Mouse (Mus musculus) heart, postnatal 25 days (tissue): ENCODE results near the gene Olfr716. TPM values are rescaled to one million over a fixed set of nuclear protein-coding genes. Genes with fewer than 3 reads are reported as not detected.
"Not testable (repeated sequence)": the region's sequence is repeated elsewhere in the genome, so short reads cannot be mapped to it uniquely, and the experiment has no call there.

Experiments
- DNase-seq: peaks from one replicate; pipeline ENCODE4 v3.0.0; 2022; ENCODE audit warnings: low spot score
- intact Hi-C: fragments of 180-260 bp; cut with DNase I; formaldehyde crosslinking; loops from one replicate; pipeline ENCODE4 v1.15.1; 2025
- total RNA-seq, 2 experiments: library from RNA; stranded (reverse); gene quantifications; 2 replicates each; pipeline ENCODE4 v1.2.3; 2021

Olfr716 gene
- total RNA-seq = not detected

DNA sequence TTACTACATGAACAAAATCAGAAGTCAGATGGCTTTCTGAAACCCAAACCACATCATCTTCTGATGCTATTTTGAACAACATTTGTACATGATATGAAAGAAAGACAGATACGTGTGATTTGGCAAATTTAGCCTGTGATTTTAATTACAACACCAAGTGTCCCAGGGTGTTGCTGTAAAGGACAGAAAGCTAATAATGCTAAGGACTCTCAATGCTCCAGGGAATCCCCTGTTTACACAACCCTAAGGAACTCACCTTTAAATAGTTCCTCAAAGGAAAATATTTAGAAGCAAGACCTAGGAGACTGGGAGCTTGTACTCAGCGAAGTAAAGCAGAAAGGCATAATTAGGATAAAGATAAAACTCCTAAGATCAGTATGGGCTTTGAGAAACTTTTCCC lies at the start of gene Olfr716:
Olfr716 (plus strand) TSS at position 301 of the 400 bp plus-strand sequence.
- intact Hi-C loops, DNase-seq: not testable (repeated sequence)

DNA sequence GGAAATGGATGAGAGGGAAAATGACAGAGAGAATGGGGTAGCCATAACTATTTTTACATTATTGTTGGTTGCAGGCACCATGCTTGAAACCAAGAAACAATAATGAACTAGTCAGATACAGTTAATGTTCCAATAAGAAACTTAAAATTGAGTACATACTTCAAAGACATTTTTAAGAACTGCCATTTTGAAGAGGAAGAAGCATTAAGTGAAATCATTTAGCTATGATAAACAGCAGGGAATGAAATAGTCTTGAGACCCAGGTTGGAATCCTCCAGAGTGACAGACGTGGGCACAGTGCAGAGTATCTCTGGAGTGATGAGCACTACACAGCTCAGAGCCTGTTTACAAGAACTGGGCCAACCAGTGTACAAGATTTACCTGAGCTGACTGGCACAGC lies 45.2 kb upstream of the Olfr716 start, which contains the start of gene Olfr17:
Olfr17 (plus strand) TSS at position 301 of the 400 bp plus-strand sequence.
- intact Hi-C loops = no loop called here
- no peak for DNase-seq

DNA sequence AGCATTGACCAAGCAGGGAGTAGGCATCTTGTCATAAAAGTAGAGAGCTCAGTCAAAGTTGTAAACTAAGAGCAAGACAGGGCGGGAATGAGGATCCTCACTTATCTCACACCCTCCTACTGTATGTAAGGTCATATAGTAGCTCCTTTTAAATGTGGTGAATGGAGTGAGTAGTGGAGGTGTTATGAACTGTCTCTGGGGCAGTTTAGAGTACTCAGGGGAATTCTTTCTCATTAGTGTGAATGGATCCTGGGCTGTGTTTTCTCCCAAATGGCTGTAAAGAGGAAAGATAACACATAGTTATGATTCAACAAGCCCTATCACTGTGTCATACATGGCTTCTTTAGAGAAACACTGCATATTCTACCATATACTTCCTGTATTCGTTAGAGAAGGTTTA lies 27.9 kb upstream of the Olfr716 start, which contains the start of gene Olfr715b:
Olfr715b (minus strand) TSS at position 101 of the 400 bp plus-strand sequence.
- intact Hi-C loops, DNase-seq: not testable (repeated sequence)

DNA sequence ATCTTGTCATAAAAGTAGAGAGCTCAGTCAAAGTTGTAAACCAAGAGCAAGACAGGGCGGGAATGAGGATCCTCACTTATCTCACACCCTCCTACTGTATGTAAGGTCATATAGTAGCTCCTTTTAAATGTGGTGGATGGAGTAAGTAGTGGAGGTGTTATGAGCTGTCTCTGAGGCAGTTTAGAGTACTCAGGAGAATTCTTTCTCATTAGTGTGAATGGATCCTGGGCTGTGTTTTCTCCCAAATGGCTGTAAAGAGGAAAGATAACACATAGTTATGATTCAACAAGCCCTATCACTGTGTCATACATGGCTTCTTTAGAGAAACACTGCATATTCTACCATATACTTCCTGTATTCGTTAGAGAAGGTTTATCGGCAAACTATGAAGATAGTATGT lies 7.1 kb upstream of the Olfr716 start, which contains the start of gene Olfr715:
Olfr715 (minus strand) TSS at position 101 of the 400 bp plus-strand sequence.
- DNase-seq, intact Hi-C loops: not testable (repeated sequence)

DNA sequence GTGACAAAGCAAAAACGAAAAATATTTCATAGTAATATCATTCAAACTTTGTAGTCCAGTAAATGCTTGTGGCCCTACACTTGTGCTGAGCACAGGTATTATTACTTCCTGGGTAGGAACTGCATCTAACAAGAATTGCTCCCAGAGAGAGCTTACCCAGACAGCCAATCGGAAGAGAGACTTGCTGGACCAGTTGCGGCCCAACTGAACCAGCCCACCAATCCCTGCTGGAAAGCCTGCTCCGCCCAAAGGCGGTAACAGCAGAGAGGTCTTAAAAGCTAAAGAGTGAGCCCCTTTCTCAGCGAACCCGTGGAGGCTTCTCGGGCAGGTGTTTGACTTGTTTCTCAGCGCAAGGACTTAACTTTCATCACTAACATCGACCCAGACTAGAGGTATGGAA lies 28.6 kb downstream of the Olfr716 start, which contains the start of gene Nlrp14:
Nlrp14 (plus strand) TSS at position 301 of the 400 bp plus-strand sequence.
- no peak for DNase-seq
- intact Hi-C loops = no loop called here

DNA sequence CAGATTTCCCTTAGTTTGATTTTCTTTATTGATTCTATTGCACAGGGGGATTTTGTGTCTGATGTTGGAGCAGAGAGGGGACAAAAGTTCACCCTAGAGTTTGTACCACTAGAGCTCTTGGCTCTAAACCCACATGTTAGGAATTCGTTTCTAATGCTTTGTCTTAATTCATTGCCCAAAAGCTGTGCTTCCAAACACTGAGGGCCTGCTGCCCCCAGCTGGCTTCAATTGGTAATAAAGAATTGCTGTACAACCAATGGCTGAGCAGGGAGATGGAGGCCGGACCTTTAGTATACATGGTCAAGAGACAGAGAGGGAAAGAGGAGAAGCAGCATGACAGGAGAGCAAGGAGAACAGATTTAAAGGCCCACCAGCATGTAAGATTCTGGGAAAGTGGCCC lies 42.3 kb downstream of the Olfr716 start:
- DNase-seq = no peak
- intact Hi-C loops = no loop called here

Other genes starting within 250 kb of the Olfr716 start
- not detected for gene Olfr707, start 237.1 kb upstream of the Olfr716 start, total RNA-seq
- gene Olfr1532-ps1, start 230.3 kb upstream of the Olfr716 start, total RNA-seq = not detected
- gene Olfr709-ps1, start 206.1 kb upstream of the Olfr716 start, total RNA-seq = not detected
- gene Olfr710, start 190.0 kb upstream of the Olfr716 start, total RNA-seq = not detected
- gene Olfr6, start 174.4 kb upstream of the Olfr716 start, total RNA-seq = not detected
- not detected for gene Olfr711, start 162.9 kb upstream of the Olfr716 start, total RNA-seq
- gene Olfr2, start 132.3 kb upstream of the Olfr716 start, total RNA-seq = not detected
- gene Olfr713, start 107.2 kb upstream of the Olfr716 start, total RNA-seq = not detected
- not detected for gene Olfr714, start 67.3 kb upstream of the Olfr716 start, total RNA-seq
- gene Olfr17, start 45.1 kb upstream of the Olfr716 start, total RNA-seq = not detected
- gene Olfr715b, start 28.0 kb upstream of the Olfr716 start, total RNA-seq = not detected
- gene Olfr715, start 7.2 kb upstream of the Olfr716 start, total RNA-seq = not detected
- gene Nlrp14, start 28.7 kb downstream of the Olfr716 start, total RNA-seq = not detected
- gene Rbmxl2, start 71.1 kb downstream of the Olfr716 start, total RNA-seq = not detected
- gene Syt9, start 232.4 kb downstream of the Olfr716 start, total RNA-seq = under 1 TPM in 1 of 2 experiments, not detected in 1; 0.08 TPM